8 mouse cellular contexts compared by ENCODE assay signal in genomic region chr16:77329711-77330530, GRCm38 (mm10).
DNase-seq lines count a peak whose midpoint lies in the region; ATAC-seq and TF ChIP-seq lines count a peak whose summit lies in the region.

No protein-coding gene starts in this region.

- peak overlapping the region; percentile 88 for H3K27ac ChIP-seq in gastrocnemius, adult 2 months
- H3K27ac ChIP-seq in forebrain, embryonic 16.5 days (ENCODE audit: low read length), result peak overlapping the region; percentile 80
- peak overlapping the region; percentile 86 for H3K27ac ChIP-seq in hindbrain, embryonic 15.5 days (replicated peaks)
- H3K27ac ChIP-seq in liver, embryonic 11.5 days (ENCODE audit: low read depth, low read length), result peak overlapping the region; percentile 88
- H3K27ac ChIP-seq in midbrain, embryonic 16.5 days (ENCODE audit: low read length), result peak overlapping the region; percentile 80

- WGBS in forebrain, embryonic 16.5 days, result 6% methylated on average over 10 of the region's 10 CpGs
- 13% methylated on average over 10 of the region's 10 CpGs for WGBS in hindbrain, embryonic 15.5 days
- 43% methylated on average over 10 of the region's 10 CpGs for WGBS in liver, embryonic 11.5 days
- WGBS in midbrain, embryonic 16.5 days, result 6% methylated on average over 10 of the region's 10 CpGs

- DNase-seq in gastrocnemius, adult 2 months, result peak; percentile 32
- no peak for DNase-seq in gastrocnemius, adult 18-20 months (ENCODE audit: low spot score)
- DNase-seq in liver, embryonic 11.5 days (ENCODE audit: low spot score), result peak; percentile 31
- no peak for DNase-seq in natural killer cell, adult 2 months (ENCODE audit: low spot score in 2 of 2)

- no peaks in the 10 kb centered on the region for H3K9me3 ChIP-seq in forebrain, embryonic 16.5 days (ENCODE audit: control insufficient read depth, low read length)
- H3K9me3 ChIP-seq in hindbrain, embryonic 15.5 days, result no peaks in the 10 kb centered on the region
- H3K9me3 ChIP-seq in liver, embryonic 11.5 days (ENCODE audit: control insufficient read depth, low read length), result no peaks in the 10 kb centered on the region; the same call in 1 of the 2 replicates
- no peaks in the 10 kb centered on the region for H3K9me3 ChIP-seq in midbrain, embryonic 16.5 days (replicated peaks; ENCODE audit: control insufficient read depth, low read length, poor library complexity, severe bottlenecking)

- H3K36me3 ChIP-seq in forebrain, embryonic 16.5 days (ENCODE audit: control insufficient read depth, insufficient read depth), result no peaks in the 10 kb centered on the region
- no peaks in the 10 kb centered on the region for H3K36me3 ChIP-seq in hindbrain, embryonic 15.5 days
- H3K36me3 ChIP-seq in liver, embryonic 11.5 days (ENCODE audit: control insufficient read depth, insufficient read depth, low read length), result no peaks in the 10 kb centered on the region
- H3K36me3 ChIP-seq in midbrain, embryonic 16.5 days (ENCODE audit: control insufficient read depth, insufficient read depth, low read length), result no peaks in the 10 kb centered on the region

- H3K9ac ChIP-seq in forebrain, embryonic 16.5 days (replicated peaks; ENCODE audit: low read depth, low read length), result peak overlapping the region; percentile 52
- peak overlapping the region; percentile 39; the same call in 1 of the 2 replicates for H3K9ac ChIP-seq in hindbrain, embryonic 15.5 days
- peak overlapping the region; percentile 64 for H3K9ac ChIP-seq in liver, embryonic 11.5 days (ENCODE audit: low read depth, low read length)
- peak overlapping the region; percentile 55; the same call in 1 of the 2 replicates for H3K9ac ChIP-seq in midbrain, embryonic 16.5 days (ENCODE audit: low read depth, low read length)

- H3K4me1 ChIP-seq in forebrain, embryonic 16.5 days (replicated peaks; ENCODE audit: control insufficient read depth, insufficient read depth, low read length), result peaks cover 23% of the 10 kb centered on the region
- peaks cover 27% of the 10 kb centered on the region for H3K4me1 ChIP-seq in hindbrain, embryonic 15.5 days (replicated peaks)
- H3K4me1 ChIP-seq in liver, embryonic 11.5 days (replicated peaks; ENCODE audit: control insufficient read depth, insufficient read depth, low read length), result no peaks in the 10 kb centered on the region
- peaks cover 21% of the 10 kb centered on the region for H3K4me1 ChIP-seq in midbrain, embryonic 16.5 days (ENCODE audit: control insufficient read depth, insufficient read depth, low read length)

- TF ChIP-seq CTCF in gastrocnemius, adult 2 months (IDR thresholded peaks at IDR 0.05), result no peak

- H3K27me3 ChIP-seq in forebrain, embryonic 16.5 days (replicated peaks; ENCODE audit: control insufficient read depth, insufficient read depth, low read length), result no peaks in the 10 kb centered on the region
- no peaks in the 10 kb centered on the region for H3K27me3 ChIP-seq in hindbrain, embryonic 15.5 days
- H3K27me3 ChIP-seq in liver, embryonic 11.5 days (replicated peaks; ENCODE audit: control insufficient read depth, insufficient read depth, low read length), result no peaks in the 10 kb centered on the region
- no peaks in the 10 kb centered on the region for H3K27me3 ChIP-seq in midbrain, embryonic 16.5 days (ENCODE audit: control insufficient read depth, insufficient read depth, low read depth, low read length)

- peak overlapping the region; percentile 52 for H3K4me2 ChIP-seq in forebrain, embryonic 16.5 days (ENCODE audit: low read length)
- peak overlapping the region; percentile 49 for H3K4me2 ChIP-seq in hindbrain, embryonic 15.5 days
- peak overlapping the region; percentile 61 for H3K4me2 ChIP-seq in liver, embryonic 11.5 days
- peak overlapping the region; percentile 60 for H3K4me2 ChIP-seq in midbrain, embryonic 16.5 days (ENCODE audit: low read length)

- intact Hi-C loops in gastrocnemius, adult 2 months (cut with DNase I), result loop anchor here (1.0 to 10.0 kb wide), 6 partner anchors 72 to 315 kb away; partner anchors contain the start of gene Usp25

- ATAC-seq in forebrain, embryonic 16.5 days, result no peak
- ATAC-seq in hindbrain, embryonic 15.5 days (ENCODE audit: low FRiP score, low read depth), result no peak
- ATAC-seq in liver, embryonic 11.5 days (replicated peaks; ENCODE audit: low FRiP score), result peak; percentile 39
- no peak for ATAC-seq in midbrain, embryonic 16.5 days
- ATAC-seq in erythroid progenitor cell, adult 5-6 weeks (replicated peaks; ENCODE audit: low FRiP score, poor library complexity, severe bottlenecking), result no peak

- H3K4me3 ChIP-seq in gastrocnemius, adult 2 months, result peak overlapping the region; percentile 71
- H3K4me3 ChIP-seq in forebrain, embryonic 16.5 days (replicated peaks; ENCODE audit: low read length), result peak overlapping the region; percentile 42
- peak overlapping the region; percentile 41 for H3K4me3 ChIP-seq in hindbrain, embryonic 15.5 days
- peak overlapping the region; percentile 49 for H3K4me3 ChIP-seq in liver, embryonic 11.5 days (ENCODE audit: low read depth, low read length)
- peak overlapping the region; percentile 34 for H3K4me3 ChIP-seq in midbrain, embryonic 16.5 days (ENCODE audit: low read depth, low read length)

Comparison
In these comparisons a context has a peak if more than half of its experiments do, and no peak if none do; other contexts are left out.
1. DNase-seq: peak in gastrocnemius, adult 2 months (single experiment) and liver, embryonic 11.5 days (single experiment); none in gastrocnemius, adult 18-20 months (single experiment) and natural killer cell, adult 2 months (0 of 2).
2. Peak in every context shown above with its lines, with median percentiles within 50 percentile points of each other: H3K27ac ChIP-seq, H3K4me3 ChIP-seq, H3K4me2 ChIP-seq and H3K9ac ChIP-seq.